8 mouse cellular contexts compared by ENCODE assay signal in genomic region chr9:42053591-42054190, GRCm38 (mm10).
A peak's percentile ranks its signal among the peaks of the same experiment; 100 is the strongest.
DNase-seq lines count a peak whose midpoint lies in the region; ATAC-seq and TF ChIP-seq lines count a peak whose summit lies in the region.

No protein-coding gene starts in this region.

- H3K9ac ChIP-seq in forebrain, embryonic 13.5 days: no peak overlapping the region
- no peak overlapping the region for H3K9ac ChIP-seq in forebrain, embryonic 12.5 days
- H3K9ac ChIP-seq in hindbrain, embryonic 13.5 days: no peak overlapping the region
- H3K9ac ChIP-seq in hindbrain, postnatal 0 days (replicated peaks; ENCODE audit: low read length): no peak overlapping the region
- no peak overlapping the region for H3K9ac ChIP-seq in midbrain, embryonic 11.5 days (ENCODE audit: low read length)
- no peak overlapping the region for H3K9ac ChIP-seq in stomach, embryonic 14.5 days (replicated peaks; ENCODE audit: low read depth, low read length)

- 59% methylated on average over 12 of the region's 12 CpGs for WGBS in forebrain, embryonic 13.5 days
- WGBS in forebrain, embryonic 12.5 days: 66% methylated on average over 12 of the region's 12 CpGs
- WGBS in hindbrain, embryonic 13.5 days: 53% methylated on average over 12 of the region's 12 CpGs
- WGBS in hindbrain, postnatal 0 days: 65% methylated on average over 12 of the region's 12 CpGs
- WGBS in midbrain, embryonic 11.5 days: 66% methylated on average over 12 of the region's 12 CpGs
- WGBS in midbrain, embryonic 10.5 days: 55% methylated on average over 12 of the region's 12 CpGs
- 62% methylated on average over 12 of the region's 12 CpGs for WGBS in stomach, embryonic 14.5 days

- H3K27ac ChIP-seq in forebrain, embryonic 13.5 days: 0 out of 2 replicates have a peak overlapping the region, but pooled peaks have one; percentile 90
- H3K27ac ChIP-seq in forebrain, embryonic 12.5 days: no peak overlapping the region
- peak overlapping the region; percentile 79 for H3K27ac ChIP-seq in hindbrain, embryonic 13.5 days
- no peak overlapping the region for H3K27ac ChIP-seq in hindbrain, postnatal 0 days
- H3K27ac ChIP-seq in midbrain, embryonic 11.5 days (ENCODE audit: low read depth, low read length): no peak overlapping the region
- no peak overlapping the region for H3K27ac ChIP-seq in midbrain, embryonic 10.5 days (replicated peaks)
- H3K27ac ChIP-seq in stomach, embryonic 14.5 days (ENCODE audit: low read length): peak overlapping the region; percentile 79

- peaks cover 23% of the 10 kb centered on the region for H3K36me3 ChIP-seq in forebrain, embryonic 13.5 days (ENCODE audit: poor library complexity, severe bottlenecking)
- H3K36me3 ChIP-seq in forebrain, embryonic 12.5 days (replicated peaks): no peaks in the 10 kb centered on the region
- peaks cover 17% of the 10 kb centered on the region for H3K36me3 ChIP-seq in hindbrain, embryonic 13.5 days
- H3K36me3 ChIP-seq in hindbrain, postnatal 0 days (ENCODE audit: insufficient read depth, low read length): no peaks in the 10 kb centered on the region
- H3K36me3 ChIP-seq in midbrain, embryonic 11.5 days (ENCODE audit: control insufficient read depth, insufficient read depth, low read length): no peaks in the 10 kb centered on the region
- no peaks in the 10 kb centered on the region for H3K36me3 ChIP-seq in midbrain, embryonic 10.5 days
- no peaks in the 10 kb centered on the region for H3K36me3 ChIP-seq in stomach, embryonic 14.5 days (ENCODE audit: control insufficient read depth, insufficient read depth, low read length)

- ATAC-seq in forebrain, embryonic 13.5 days: no peak
- ATAC-seq in forebrain, embryonic 12.5 days (ENCODE audit: low FRiP score): no peak
- no peak for ATAC-seq in hindbrain, embryonic 13.5 days (ENCODE audit: low FRiP score)
- no peak for ATAC-seq in hindbrain, postnatal 0 days
- peak; percentile 65; the same call in 1 of the 2 replicates for ATAC-seq in midbrain, embryonic 11.5 days (ENCODE audit: low FRiP score)
- peak; percentile 77 for ATAC-seq in stomach, embryonic 14.5 days (ENCODE audit: insufficient number of reproducible peaks, insufficient read depth, low FRiP score, low read depth)

- no peak for DNase-seq in hindbrain, postnatal 0 days (ENCODE audit: low spot score)
- DNase-seq in midbrain, embryonic 11.5 days (ENCODE audit: low spot score, missing footprints): no peak
- DNase-seq in midbrain, embryonic 10.5 days (ENCODE audit: low spot score): no peak
- no peak for DNase-seq in urinary bladder, postnatal 4 days (ENCODE audit: low spot score in 2 of 2)

- TF ChIP-seq CTCF in hindbrain, postnatal 0 days (IDR thresholded peaks at IDR 0.05; ENCODE audit: low read depth): no peak

- no peak overlapping the region for H3K4me3 ChIP-seq in forebrain, embryonic 13.5 days
- no peak overlapping the region for H3K4me3 ChIP-seq in forebrain, embryonic 12.5 days (replicated peaks)
- H3K4me3 ChIP-seq in hindbrain, embryonic 13.5 days: no peak overlapping the region
- no peak overlapping the region for H3K4me3 ChIP-seq in hindbrain, postnatal 0 days (ENCODE audit: low read length)
- H3K4me3 ChIP-seq in midbrain, embryonic 11.5 days (ENCODE audit: low read depth, low read length): no peak overlapping the region
- H3K4me3 ChIP-seq in midbrain, embryonic 10.5 days: no peak overlapping the region
- H3K4me3 ChIP-seq in stomach, embryonic 14.5 days (ENCODE audit: low read depth, low read length): no peak overlapping the region

- H3K4me2 ChIP-seq in forebrain, embryonic 13.5 days: no peak overlapping the region
- no peak overlapping the region for H3K4me2 ChIP-seq in forebrain, embryonic 12.5 days
- no peak overlapping the region for H3K4me2 ChIP-seq in hindbrain, embryonic 13.5 days
- H3K4me2 ChIP-seq in hindbrain, postnatal 0 days (ENCODE audit: low read depth, low read length): no peak overlapping the region
- no peak overlapping the region for H3K4me2 ChIP-seq in midbrain, embryonic 11.5 days
- H3K4me2 ChIP-seq in stomach, embryonic 14.5 days (replicated peaks; ENCODE audit: low read depth, low read length): no peak overlapping the region

- H3K9me3 ChIP-seq in forebrain, embryonic 13.5 days (replicated peaks): 0 out of 2 replicates have a peak, but pooled peaks cover 7% of the 10 kb centered on the region
- H3K9me3 ChIP-seq in forebrain, embryonic 12.5 days: peaks cover 4% of the 10 kb centered on the region; the same call in 1 of the 2 replicates
- H3K9me3 ChIP-seq in hindbrain, embryonic 13.5 days: no peaks in the 10 kb centered on the region
- H3K9me3 ChIP-seq in hindbrain, postnatal 0 days (ENCODE audit: low read length): no peaks in the 10 kb centered on the region
- H3K9me3 ChIP-seq in midbrain, embryonic 11.5 days (ENCODE audit: control insufficient read depth, low read length): no peaks in the 10 kb centered on the region
- H3K9me3 ChIP-seq in midbrain, embryonic 10.5 days (replicated peaks): peaks cover 8% of the 10 kb centered on the region; the same call in 1 of the 2 replicates
- H3K9me3 ChIP-seq in stomach, embryonic 14.5 days (ENCODE audit: control insufficient read depth, low read depth, low read length): no peaks in the 10 kb centered on the region

- peaks cover 19% of the 10 kb centered on the region; the same call in 1 of the 2 replicates for H3K27me3 ChIP-seq in forebrain, embryonic 13.5 days
- H3K27me3 ChIP-seq in forebrain, embryonic 12.5 days: peaks cover 67% of the 10 kb centered on the region
- no peaks in the 10 kb centered on the region for H3K27me3 ChIP-seq in hindbrain, embryonic 13.5 days
- H3K27me3 ChIP-seq in hindbrain, postnatal 0 days (ENCODE audit: insufficient read depth, low read length): no peaks in the 10 kb centered on the region
- no peaks in the 10 kb centered on the region; the same call in 1 of the 2 replicates for H3K27me3 ChIP-seq in midbrain, embryonic 11.5 days (ENCODE audit: control insufficient read depth, insufficient read depth, low read length)
- H3K27me3 ChIP-seq in midbrain, embryonic 10.5 days (ENCODE audit: low read depth, poor library complexity, severe bottlenecking): peaks cover 89% of the 10 kb centered on the region
- H3K27me3 ChIP-seq in stomach, embryonic 14.5 days (ENCODE audit: control insufficient read depth, insufficient read depth, low read length): no peaks in the 10 kb centered on the region

- peaks cover 31% of the 10 kb centered on the region for H3K4me1 ChIP-seq in forebrain, embryonic 13.5 days
- peaks cover 23% of the 10 kb centered on the region for H3K4me1 ChIP-seq in forebrain, embryonic 12.5 days
- peaks cover 36% of the 10 kb centered on the region for H3K4me1 ChIP-seq in hindbrain, embryonic 13.5 days (replicated peaks)
- peaks cover 8% of the 10 kb centered on the region; the same call in 1 of the 2 replicates for H3K4me1 ChIP-seq in hindbrain, postnatal 0 days (ENCODE audit: insufficient read depth, low read length)
- H3K4me1 ChIP-seq in midbrain, embryonic 11.5 days (ENCODE audit: control insufficient read depth, insufficient read depth, low read length): peaks cover 6% of the 10 kb centered on the region; the same call in 1 of the 2 replicates
- peaks cover 32% of the 10 kb centered on the region for H3K4me1 ChIP-seq in midbrain, embryonic 10.5 days
- H3K4me1 ChIP-seq in stomach, embryonic 14.5 days (ENCODE audit: control insufficient read depth, insufficient read depth, low read length): peaks cover 26% of the 10 kb centered on the region; the same call in 1 of the 2 replicates

Comparison
In these comparisons a context has a peak if more than half of its experiments do, and no peak if none do; other contexts are left out.
1. H3K27ac ChIP-seq: peak in forebrain, embryonic 13.5 days (single experiment), hindbrain, embryonic 13.5 days (single experiment) and stomach, embryonic 14.5 days (single experiment); none in forebrain, embryonic 12.5 days (single experiment), hindbrain, postnatal 0 days (single experiment), midbrain, embryonic 11.5 days (single experiment) and midbrain, embryonic 10.5 days (single experiment).
2. ATAC-seq: peak in midbrain, embryonic 11.5 days (single experiment) and stomach, embryonic 14.5 days (single experiment); none in forebrain, embryonic 13.5 days (single experiment), forebrain, embryonic 12.5 days (single experiment), hindbrain, embryonic 13.5 days (single experiment) and hindbrain, postnatal 0 days (single experiment).